Mouse (Mus musculus): ENCODE measurements around the gene Slc7a11.

The Slc7a11 gene

GRCm38 (mm10) chr3:50307339-50308327 is 135.8 kb downstream of the Slc7a11 start:
- in situ Hi-C loops (cut with MboI, MseI): no loop called here

GRCm38 (mm10) chr3:50306334-50306733 is 137.1 kb downstream of the Slc7a11 start:
- in situ Hi-C loops (cut with MboI, MseI): no loop called here

- in situ Hi-C loops (cut with MboI, MseI): no loop called here
Observed at GRCm38 (mm10) chr3:50304137-50304536, 139.3 kb downstream of the Slc7a11 start.

GRCm38 (mm10) chr3:50302648-50303047 is 140.8 kb downstream of the Slc7a11 start:
- in situ Hi-C loops (cut with MboI, MseI): no loop called here

GRCm38 (mm10) chr3:50300952-50301303 is 142.5 kb downstream of the Slc7a11 start:
- in situ Hi-C loops (cut with MboI, MseI): no loop called here

GRCm38 (mm10) chr3:50300002-50300951 is 143.1 kb downstream of the Slc7a11 start:
- in situ Hi-C loops (cut with MboI, MseI): no loop called here

GRCm38 (mm10) chr3:50298366-50298991 is 144.9 kb downstream of the Slc7a11 start:
- in situ Hi-C loops (cut with MboI, MseI): no loop called here

- in situ Hi-C loops (cut with MboI, MseI): no loop called here
Observed at GRCm38 (mm10) chr3:50296956-50297355, 146.5 kb downstream of the Slc7a11 start.

GRCm38 (mm10) chr3:50275023-50275422 is 168.4 kb downstream of the Slc7a11 start:
- in situ Hi-C loops (cut with MboI, MseI): no loop called here

- in situ Hi-C loops (cut with MboI, MseI): no loop called here
Observed at GRCm38 (mm10) chr3:50272222-50272621, 171.2 kb downstream of the Slc7a11 start.

- in situ Hi-C loops (cut with MboI, MseI): no loop called here
Observed at GRCm38 (mm10) chr3:50269680-50270079, 173.7 kb downstream of the Slc7a11 start.

GRCm38 (mm10) chr3:50262547-50263087 is 180.8 kb downstream of the Slc7a11 start:
- in situ Hi-C loops (cut with MboI, MseI): no loop called here

GRCm38 (mm10) chr3:50262066-50262465 is 181.3 kb downstream of the Slc7a11 start:
- in situ Hi-C loops (cut with MboI, MseI): no loop called here

GRCm38 (mm10) chr3:50260667-50261066 is 182.7 kb downstream of the Slc7a11 start:
- in situ Hi-C loops (cut with MboI, MseI): no loop called here

GRCm38 (mm10) chr3:50258852-50259251 is 184.6 kb downstream of the Slc7a11 start:
- in situ Hi-C loops (cut with MboI, MseI): no loop called here

- in situ Hi-C loops (cut with MboI, MseI): no loop called here
Observed at GRCm38 (mm10) chr3:50249598-50250300, 193.7 kb downstream of the Slc7a11 start.

- in situ Hi-C loops (cut with MboI, MseI): no loop called here
Observed at GRCm38 (mm10) chr3:50235990-50236389, 207.4 kb downstream of the Slc7a11 start.

- in situ Hi-C loops (cut with MboI, MseI): no loop called here
Observed at GRCm38 (mm10) chr3:50233144-50233543, 210.3 kb downstream of the Slc7a11 start.

- in situ Hi-C loops (cut with MboI, MseI): no loop called here
Observed at GRCm38 (mm10) chr3:50224390-50225114, 218.9 kb downstream of the Slc7a11 start.

- in situ Hi-C loops (cut with MboI, MseI): no loop called here
Observed at GRCm38 (mm10) chr3:50220454-50220853, 223.0 kb downstream of the Slc7a11 start.
